In genomic region chr10:67458447-67459272, GRCm38 (mm10) we compare ENCODE assay signal across 8 mouse cellular contexts.
A peak's percentile ranks its signal among the peaks of the same experiment; 100 is the strongest.
DNase-seq lines count a peak whose midpoint lies in the region; ATAC-seq lines count a peak whose summit lies in the region.

No protein-coding gene starts in this region.

- H3K27ac ChIP-seq in heart, embryonic 14.5 days (replicated peaks in 1 of 2; ENCODE audit: control insufficient read depth in 1 of 2, insufficient read depth in 1 of 2, low read depth in 2 of 2, low read length in 2 of 2): no peak overlapping the region
- no peak overlapping the region for H3K27ac ChIP-seq in hindbrain, embryonic 13.5 days

- WGBS in heart, embryonic 14.5 days: 17% methylated on average over 22 of the region's 22 CpGs
- WGBS in hindbrain, embryonic 13.5 days: 34% methylated on average over 22 of the region's 22 CpGs

- H3K4me2 ChIP-seq in heart, embryonic 14.5 days (ENCODE audit: low read length): peak overlapping the region; percentile 50
- peak overlapping the region; percentile 35 for H3K4me2 ChIP-seq in hindbrain, embryonic 13.5 days

- H3K4me1 ChIP-seq in heart, embryonic 14.5 days (ENCODE audit: control insufficient read depth in 2 of 2, insufficient read depth in 2 of 2, low read length in 2 of 2): peaks cover 3 to 5% of the 10 kb centered on the region in 2 experiments; a peak in 3 of 4 replicates
- H3K4me1 ChIP-seq in hindbrain, embryonic 13.5 days (replicated peaks): peaks cover 5% of the 10 kb centered on the region

- H3K27me3 ChIP-seq in heart, embryonic 14.5 days (ENCODE audit: control insufficient read depth, insufficient read depth, low read length): no peaks in the 10 kb centered on the region
- no peaks in the 10 kb centered on the region for H3K27me3 ChIP-seq in hindbrain, embryonic 13.5 days

- H3K36me3 ChIP-seq in heart, embryonic 14.5 days (ENCODE audit: control insufficient read depth, insufficient read depth, low read length): no peaks in the 10 kb centered on the region
- no peaks in the 10 kb centered on the region for H3K36me3 ChIP-seq in hindbrain, embryonic 13.5 days

- peak overlapping the region in 1 of 2 experiments; percentile 9; a peak in 1 of 4 replicates for H3K4me3 ChIP-seq in heart, embryonic 14.5 days (ENCODE audit: control insufficient read depth in 1 of 2, insufficient read depth in 1 of 2, low read depth in 1 of 2, low read length in 2 of 2)
- H3K4me3 ChIP-seq in hindbrain, embryonic 13.5 days: no peak overlapping the region

- no peak for DNase-seq in heart, postnatal 4 days
- DNase-seq in thymus, postnatal 25 days: peak; percentile 8
- no peak for DNase-seq in thymus, postnatal 36 days
- DNase-seq in B cell, adult 2 months: no peak
- no peak for DNase-seq in urinary bladder, postnatal 14 days (ENCODE audit: low spot score)

- H3K9me3 ChIP-seq in heart, embryonic 14.5 days (ENCODE audit: control insufficient read depth, low read length): no peaks in the 10 kb centered on the region
- no peaks in the 10 kb centered on the region for H3K9me3 ChIP-seq in hindbrain, embryonic 13.5 days

- peak overlapping the region; percentile 25; the same call in 1 of the 2 replicates for H3K9ac ChIP-seq in heart, embryonic 14.5 days (ENCODE audit: low read length)
- no peak overlapping the region for H3K9ac ChIP-seq in hindbrain, embryonic 13.5 days

- ATAC-seq in heart, embryonic 14.5 days (ENCODE audit: insufficient number of reproducible peaks, insufficient read depth, low FRiP score, low read depth): no peak
- ATAC-seq in hindbrain, embryonic 13.5 days (ENCODE audit: low FRiP score): no peak
- no peak for ATAC-seq in cerebellum, adult (ENCODE audit: insufficient number of reproducible peaks, low FRiP score, low TSS enrichment)
